Mouse (Mus musculus) mature B cell (primary cell): ENCODE measurements around the gene Syt2.

ENCODE experiments used
- in situ Hi-C: fragments of 300-500 bp; cut with MboI; formaldehyde crosslinking; loops from 2 replicates; pipeline ENCODE4 v1.14.3; 2019

The Syt2 gene

GRCm38 (mm10) chr1:134650816-134651215 is 4.3 kb downstream of the Syt2 start:
- in situ Hi-C loops: no loop called here

GRCm38 (mm10) chr1:134651268-134651850 is 4.9 kb downstream of the Syt2 start:
- in situ Hi-C loops: no loop called here

GRCm38 (mm10) chr1:134651851-134652398 is 5.4 kb downstream of the Syt2 start:
- in situ Hi-C loops: no loop called here

GRCm38 (mm10) chr1:134653603-134654257 is 7.3 kb downstream of the Syt2 start:
- in situ Hi-C loops: no loop called here

- in situ Hi-C loops: no loop called here
Observed at GRCm38 (mm10) chr1:134658841-134659240, 12.4 kb downstream of the Syt2 start.

GRCm38 (mm10) chr1:134660163-134660562 is 13.7 kb downstream of the Syt2 start:
- in situ Hi-C loops: no loop called here

GRCm38 (mm10) chr1:134671234-134672070 is 25.0 kb downstream of the Syt2 start:
- in situ Hi-C loops: no loop called here

GRCm38 (mm10) chr1:134674312-134674711 is 27.8 kb downstream of the Syt2 start:
- in situ Hi-C loops: no loop called here

GRCm38 (mm10) chr1:134679445-134679844 is 33.0 kb downstream of the Syt2 start:
- in situ Hi-C loops: no loop called here

GRCm38 (mm10) chr1:134680617-134681016 is 34.1 kb downstream of the Syt2 start:
- in situ Hi-C loops: no loop called here

- in situ Hi-C loops: no loop called here
Observed at GRCm38 (mm10) chr1:134682460-134682859, 36.0 kb downstream of the Syt2 start.

GRCm38 (mm10) chr1:134686834-134687421 is 40.5 kb downstream of the Syt2 start:
- in situ Hi-C loops: no loop called here

GRCm38 (mm10) chr1:134696302-134696701 is 49.8 kb downstream of the Syt2 start:
- in situ Hi-C loops: no loop called here

GRCm38 (mm10) chr1:134697073-134697472 is 50.6 kb downstream of the Syt2 start:
- in situ Hi-C loops: no loop called here

- in situ Hi-C loops: no loop called here
Observed at GRCm38 (mm10) chr1:134697522-134698250, 51.2 kb downstream of the Syt2 start.

- in situ Hi-C loops: no loop called here
Observed at GRCm38 (mm10) chr1:134698486-134698885, 52.0 kb downstream of the Syt2 start.

- in situ Hi-C loops: no loop called here
Observed at GRCm38 (mm10) chr1:134699390-134699789, 52.9 kb downstream of the Syt2 start.

GRCm38 (mm10) chr1:134700151-134700550 is 53.7 kb downstream of the Syt2 start:
- in situ Hi-C loops: no loop called here

GRCm38 (mm10) chr1:134700634-134701033 is 54.2 kb downstream of the Syt2 start:
- in situ Hi-C loops: no loop called here

GRCm38 (mm10) chr1:134701191-134701590 is 54.7 kb downstream of the Syt2 start:
- in situ Hi-C loops: no loop called here

GRCm38 (mm10) chr1:134703232-134703631 is 56.8 kb downstream of the Syt2 start:
- in situ Hi-C loops: no loop called here
